Mouse (Mus musculus): ENCODE results near the gene Edar.

DNA sequence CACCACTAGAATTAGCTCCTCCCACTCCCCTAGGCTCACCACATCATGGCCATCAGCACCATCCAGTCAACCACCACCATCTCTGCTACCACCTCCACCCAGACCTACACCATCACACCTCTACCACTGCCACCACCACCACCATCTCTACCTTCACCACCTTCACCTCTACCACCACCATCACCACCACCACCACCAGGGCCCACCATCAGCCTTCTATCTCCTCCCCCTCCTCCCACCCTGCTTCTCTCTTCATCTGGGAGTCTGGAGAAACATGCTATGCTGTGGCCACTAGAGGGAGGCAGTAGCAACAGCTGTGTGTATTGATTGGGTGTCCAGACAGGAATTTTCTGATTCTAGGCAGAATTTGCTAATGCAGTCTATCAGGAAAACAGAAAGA is 47.9 kb downstream of the Edar start:
- TF ChIP-seq POLR2A (IDR thresholded peaks at IDR 0.05; ENCODE audit: insufficient read depth, low read depth, low read length), result no peak
- TF ChIP-seq CTCF (IDR thresholded peaks at IDR 0.05), result peak; percentile 66
- no peak for TF ChIP-seq EP300 (IDR thresholded peaks at IDR 0.05; ENCODE audit: insufficient read depth, low read depth, low read length)

Data from heart, adult 2 months (tissue).